Mouse (Mus musculus) WW6 (cell line): Measurements from ENCODE around the gene Olfr738.

Source experiments
- DNase-seq: peaks from one replicate; pipeline ENCODE4 v3.0.0-alpha.2; 2013; ENCODE audit warnings: low read depth, low spot score

Olfr738 gene

DNA sequence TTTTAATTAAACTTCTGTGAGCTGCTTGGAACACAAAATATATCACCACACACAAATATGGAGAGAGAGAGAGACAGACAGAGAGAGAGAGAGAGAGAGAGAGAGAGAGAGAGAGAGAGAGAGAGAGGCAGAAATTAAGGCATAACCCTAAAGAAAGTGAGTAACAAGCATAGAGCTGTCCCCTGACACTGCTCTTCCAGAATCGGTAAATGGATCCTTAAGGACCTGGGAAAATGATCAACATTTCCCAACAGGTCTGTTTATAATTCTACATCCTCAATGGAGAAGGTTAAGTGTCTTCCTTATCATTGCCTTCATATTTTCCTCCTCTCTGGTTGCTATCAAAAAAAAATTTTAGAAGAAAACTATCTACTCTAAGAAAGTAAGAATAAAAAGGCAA, at the start of gene Olfr738:
Gene Olfr738, plus strand, starts transcription at position 301 of the 400 bp plus-strand sequence.
- no peak for DNase-seq

DNA sequence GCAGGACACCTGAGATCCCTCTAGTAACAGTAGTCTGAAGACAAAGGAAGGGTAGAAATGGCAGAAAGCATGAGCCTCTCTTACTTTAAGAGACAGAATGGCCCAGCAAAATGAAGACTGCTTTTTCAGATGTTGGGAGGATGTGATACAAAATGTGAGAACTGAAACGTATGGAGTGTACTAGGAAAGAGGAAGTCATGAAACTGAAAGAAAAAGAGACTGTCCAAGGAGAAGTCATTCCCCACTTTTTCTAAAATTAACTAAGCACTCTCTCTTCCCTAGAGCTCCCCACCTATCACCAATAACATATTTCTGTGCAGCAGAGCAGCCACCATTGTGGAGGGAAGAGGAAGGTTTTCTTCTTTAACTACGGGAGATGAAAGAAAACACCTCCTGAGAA, 49.8 kb upstream of the Olfr738 start, which contains the start of gene Tlr11:
Gene Tlr11, plus strand, starts transcription at position 322 of the 400 bp plus-strand sequence.
- DNase-seq, result no peak

DNA sequence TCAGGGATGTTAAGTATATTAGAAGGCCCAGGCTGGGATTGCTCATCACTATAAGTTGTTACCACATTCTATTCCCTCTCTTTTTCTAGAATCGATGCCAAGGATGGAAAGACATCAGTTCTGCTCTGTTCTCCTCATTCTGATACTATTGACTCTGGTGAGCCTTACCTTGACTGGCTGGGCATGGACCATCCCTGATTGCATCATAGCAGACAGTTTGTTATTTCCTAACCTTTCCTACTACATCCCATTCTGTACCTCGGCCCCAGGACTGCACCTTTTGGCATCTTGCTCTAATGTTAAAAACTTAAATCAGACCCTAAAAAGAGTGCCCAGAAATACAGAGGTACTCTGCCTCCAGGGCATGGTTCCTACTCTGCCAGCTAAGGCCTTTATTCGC, 46.9 kb upstream of the Olfr738 start:
- DNase-seq, result no peak

DNA sequence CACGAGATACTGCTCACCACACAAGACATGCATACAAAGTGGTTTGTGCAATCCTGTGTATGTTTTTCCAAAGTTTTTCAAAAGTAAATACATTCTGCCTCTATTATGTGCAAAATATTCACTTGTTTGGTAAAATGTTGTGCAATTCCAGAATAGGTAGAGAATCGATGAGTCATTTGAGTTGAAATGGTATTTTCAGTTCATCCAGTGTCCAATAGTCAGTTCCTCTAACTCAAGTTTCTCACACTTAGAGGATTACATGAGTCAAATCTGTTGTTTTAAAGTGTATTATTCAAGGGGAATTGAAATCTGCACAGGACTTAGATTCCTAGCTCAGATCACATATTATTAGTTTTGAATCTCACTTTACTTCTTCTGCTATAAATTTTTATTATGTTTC, 43.8 kb upstream of the Olfr738 start:
- no peak for DNase-seq

DNA sequence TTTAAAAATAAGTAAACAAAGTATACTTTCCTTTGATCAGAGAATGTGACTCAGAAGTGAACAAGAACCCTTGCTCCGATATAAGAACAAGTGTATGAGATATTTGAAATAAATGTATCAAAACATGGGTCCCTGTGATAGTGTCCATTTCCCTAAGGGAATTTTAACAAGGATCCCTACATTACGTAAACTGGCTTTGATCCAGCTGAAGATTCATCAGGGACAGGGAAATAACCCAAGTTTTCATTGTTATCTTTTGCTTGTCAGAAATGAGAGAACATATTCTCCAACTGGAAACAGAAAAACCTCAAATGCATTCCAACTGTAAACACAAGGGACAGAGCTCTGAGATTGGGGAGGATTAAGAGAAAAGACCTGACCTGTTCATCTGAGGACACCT, 26.5 kb upstream of the Olfr738 start, which contains the start of gene Olfr736:
Gene Olfr736, plus strand, starts transcription at position 301 of the 400 bp plus-strand sequence.
- no peak for DNase-seq

DNA sequence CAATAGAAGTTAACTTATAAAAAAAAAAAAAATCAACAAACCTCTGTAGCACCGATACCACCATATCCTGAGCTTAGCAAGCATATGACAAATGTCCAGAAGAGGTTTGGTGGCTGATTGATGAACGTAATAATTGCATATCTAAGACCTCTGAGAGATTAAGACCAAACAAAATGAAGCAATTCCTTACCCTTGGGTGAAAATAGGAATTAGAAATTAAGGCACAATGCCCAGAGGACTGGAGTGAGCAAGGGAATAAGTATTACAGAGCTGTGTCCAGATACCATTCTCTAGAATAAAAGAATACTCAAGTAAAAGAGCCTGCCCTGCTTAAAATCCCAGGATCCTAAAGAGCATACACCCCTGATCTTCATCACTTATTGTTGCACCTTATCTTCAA, 11.0 kb downstream of the Olfr738 start, which contains the start of gene Olfr739:
Gene Olfr739, plus strand, starts transcription at position 301 of the 400 bp plus-strand sequence.
- no peak for DNase-seq

DNA sequence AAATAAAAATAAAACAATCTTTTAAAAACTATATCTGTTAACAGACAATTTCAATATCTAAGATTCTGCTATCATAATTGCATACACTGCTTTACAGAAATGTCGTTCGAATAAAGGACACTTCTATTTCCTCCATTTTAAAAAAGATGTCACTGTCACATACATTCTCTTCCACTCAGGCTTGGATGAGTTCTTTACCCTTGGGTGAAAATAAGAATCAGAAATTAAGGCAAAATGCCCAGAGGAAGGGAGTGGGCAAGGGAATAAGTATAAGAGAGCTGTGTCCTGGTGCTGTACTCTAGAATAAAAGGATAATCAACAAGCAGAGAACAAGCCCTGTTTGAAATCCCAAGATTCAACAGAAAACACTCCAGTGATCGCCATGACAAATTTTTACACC, 37.9 kb downstream of the Olfr738 start, which contains the start of gene Olfr740:
Gene Olfr740, plus strand, starts transcription at position 301 of the 400 bp plus-strand sequence.
- DNase-seq, result no peak
